Mouse (Mus musculus) ovary, postnatal 10 days (tissue): ENCODE results near the gene Sart3.

Source experiments
- DNase-seq: peaks from one replicate; pipeline ENCODE4 v3.0.0; 2022; ENCODE audit warnings: low spot score

The Sart3 gene

DNA sequence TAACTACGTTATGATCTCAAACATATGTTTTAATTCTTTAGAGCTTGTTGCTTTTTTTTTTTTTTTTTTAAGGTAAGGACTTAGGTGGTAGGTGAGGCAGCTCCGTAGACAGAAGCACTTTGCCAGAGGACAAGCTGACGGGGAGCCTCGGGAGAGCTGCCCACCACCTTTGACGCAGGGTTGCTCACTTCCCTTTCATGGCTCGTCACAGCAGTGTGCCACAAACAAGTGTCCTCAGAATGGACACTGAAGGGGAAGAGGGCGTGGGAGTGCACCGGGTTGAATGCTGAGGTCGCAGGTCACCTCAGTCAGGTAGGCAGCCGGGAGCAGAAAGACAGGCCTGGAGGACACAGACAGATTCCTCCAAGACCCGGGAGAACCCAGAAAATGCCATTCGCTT, 46.9 kb downstream of the Sart3 start:
- DNase-seq: no peak

DNA sequence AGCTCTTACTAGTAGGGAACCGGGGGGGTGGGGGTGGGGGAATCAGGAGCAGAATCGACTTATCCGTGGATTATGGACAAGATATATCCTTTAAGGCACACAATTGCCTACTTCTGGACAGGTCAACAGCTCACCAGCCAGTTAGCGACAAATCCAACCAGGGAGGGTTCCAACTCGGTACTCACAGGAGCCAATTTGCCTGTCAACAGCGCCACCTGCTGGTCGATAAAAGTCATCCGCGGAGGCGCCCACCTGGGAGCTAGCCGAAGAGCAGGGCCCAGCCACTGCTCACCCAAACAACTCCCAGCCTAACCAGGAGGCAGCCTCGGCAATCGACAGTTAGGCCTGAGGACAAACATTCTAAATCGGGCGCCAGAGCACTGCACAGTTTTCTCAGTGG, 47.9 kb downstream of the Sart3 start, which contains the start of gene 1700069L16Rik:
Gene 1700069L16Rik, minus strand, starts transcription at position 327 of the 400 bp plus-strand sequence.
- peak; percentile 74 for DNase-seq

DNA sequence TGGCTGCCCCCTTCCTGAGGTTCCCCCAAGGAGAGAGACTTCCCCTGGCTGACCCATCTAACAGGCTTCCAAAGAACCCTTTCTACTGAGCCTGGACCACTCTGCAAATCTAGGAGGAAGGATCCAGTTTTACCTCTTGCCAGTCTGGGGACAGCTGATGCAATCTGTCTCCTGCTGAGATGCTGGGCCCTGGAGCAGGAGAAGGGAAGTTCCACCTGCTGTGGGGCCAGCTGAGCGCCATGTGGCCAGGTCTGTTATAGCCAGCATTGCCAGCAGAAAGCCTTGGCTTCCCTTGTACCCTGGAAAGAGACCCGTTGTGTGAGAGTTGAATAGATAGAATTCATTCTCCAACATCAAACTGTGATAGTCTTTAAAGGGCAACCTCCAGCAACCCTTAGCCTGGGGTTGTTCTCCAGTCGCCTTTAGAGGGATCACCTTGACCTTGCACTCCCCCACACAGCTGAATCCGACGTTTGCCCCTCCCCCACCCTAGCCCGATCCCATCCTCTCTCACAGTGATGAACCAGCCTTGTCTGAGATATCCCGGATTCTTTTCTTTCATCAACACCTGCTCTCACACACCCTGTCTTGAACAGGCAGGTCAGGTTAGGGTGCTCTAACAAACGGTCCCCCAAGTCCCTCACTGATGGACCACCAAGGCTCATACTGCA, 48.6 kb downstream of the Sart3 start:
- no peak for DNase-seq

DNA sequence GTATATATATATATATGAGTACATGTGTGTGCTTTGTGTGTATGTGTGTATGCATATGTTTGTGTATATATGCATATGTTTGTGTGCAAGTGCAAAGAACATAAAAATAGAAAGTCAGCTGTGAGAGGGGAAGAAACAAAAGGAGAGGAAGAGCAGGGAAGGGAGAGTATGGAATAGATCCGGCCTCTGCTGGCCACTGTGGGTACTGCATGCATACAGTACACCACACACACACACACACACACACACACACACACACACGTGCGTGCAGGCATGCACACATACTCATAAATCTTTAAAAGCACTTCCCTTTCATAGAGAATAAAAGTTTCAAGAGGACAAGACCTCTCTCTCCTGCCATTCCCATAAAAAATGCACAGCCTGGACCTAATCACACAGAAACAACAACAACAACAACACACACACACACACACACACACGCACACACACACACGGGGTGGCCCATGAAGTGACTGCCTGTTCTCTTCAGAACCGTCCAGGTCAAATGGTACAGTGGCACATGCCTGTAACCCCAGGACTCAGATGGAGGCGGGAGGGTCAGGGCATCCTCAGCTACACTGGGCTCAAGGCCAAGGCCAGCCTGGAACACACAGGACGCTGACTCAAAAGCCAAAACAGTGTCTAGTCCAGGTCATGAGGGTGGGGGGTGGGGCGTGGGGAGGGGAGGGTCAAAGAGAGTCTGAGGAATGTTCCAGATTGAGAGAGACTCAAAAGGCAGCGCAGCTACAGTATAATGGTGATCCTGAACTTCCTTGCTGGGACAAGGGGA, 49.9 kb downstream of the Sart3 start:
- no peak for DNase-seq

DNA sequence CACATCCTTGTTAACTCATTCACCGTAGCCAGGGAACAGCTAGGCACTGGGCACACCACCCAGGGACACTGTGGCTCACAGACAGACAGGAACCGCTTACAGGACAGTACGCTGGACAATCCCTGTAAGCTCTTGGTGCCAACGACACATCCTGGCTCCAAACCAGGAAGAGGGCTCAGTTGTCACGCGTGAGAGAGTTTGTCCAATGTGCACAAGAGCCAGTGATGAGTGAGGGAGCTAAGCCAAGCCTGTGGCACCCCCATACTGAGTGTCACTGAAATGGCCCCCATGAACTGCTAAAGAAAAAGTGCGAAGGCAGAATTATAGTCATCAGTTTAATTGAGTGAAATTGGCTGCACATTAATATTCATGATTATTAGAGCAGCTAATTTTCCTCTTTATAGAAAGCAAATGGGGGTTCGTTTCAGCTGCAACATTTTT, 53.1 kb downstream of the Sart3 start:
- no peak for DNase-seq

DNA sequence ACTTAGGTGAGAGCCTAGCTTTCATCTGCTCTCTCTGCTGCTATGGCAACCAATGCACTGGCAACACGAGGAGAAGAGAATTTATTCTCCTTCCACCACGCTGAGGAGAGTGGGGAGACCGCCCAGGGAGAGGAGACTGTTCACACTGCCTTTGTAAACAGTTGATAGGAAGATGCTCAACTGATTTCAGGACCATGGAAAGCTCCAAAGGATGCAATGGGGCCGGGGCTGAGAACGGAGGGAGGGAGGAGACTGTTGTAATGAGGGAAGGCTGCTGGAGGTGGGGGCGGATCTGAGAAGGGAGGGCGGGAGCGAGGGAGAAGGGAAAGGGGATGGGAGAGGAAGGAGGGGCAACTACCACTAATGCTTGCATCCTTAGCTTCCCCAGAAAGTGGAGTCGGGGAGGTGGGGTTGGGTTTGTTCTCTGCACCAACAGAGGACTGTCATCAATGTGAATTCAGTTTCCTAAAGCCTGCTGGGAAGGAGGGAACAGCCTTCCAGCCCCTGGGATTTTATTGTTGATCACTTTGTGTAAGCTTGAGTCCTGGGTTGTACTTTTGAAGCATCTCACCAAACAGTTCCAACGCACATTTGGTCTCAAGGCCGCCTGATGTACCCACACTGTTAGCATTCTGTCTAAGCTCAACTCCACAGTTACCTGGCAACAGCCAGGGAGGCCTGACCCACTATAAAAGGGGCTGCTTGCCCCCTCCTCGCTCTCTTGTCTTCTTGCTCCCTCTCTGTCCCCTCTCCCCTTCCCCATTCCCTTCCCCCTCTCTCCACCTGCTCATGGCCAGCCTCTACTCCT, 55.5 kb downstream of the Sart3 start:
- no peak for DNase-seq

DNA sequence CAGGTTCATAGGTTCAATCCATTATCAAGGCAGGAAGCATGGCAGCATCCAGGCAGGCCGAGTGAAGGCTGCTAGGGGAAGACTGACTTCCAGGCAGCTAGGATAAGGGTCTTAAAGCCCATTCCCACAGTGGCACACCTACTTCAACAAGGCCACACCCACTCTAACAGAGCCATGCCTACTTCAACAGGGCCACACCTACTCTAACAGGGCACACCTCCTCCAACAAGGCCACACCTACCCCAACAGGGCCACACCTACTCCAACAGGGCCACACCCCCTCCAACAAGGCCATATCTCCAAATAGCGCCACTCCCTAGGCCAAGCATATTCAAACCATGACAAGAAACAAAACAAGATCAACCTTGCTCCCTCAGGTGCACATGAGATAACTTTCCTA, 59.4 kb downstream of the Sart3 start:
- DNase-seq: no peak

DNA sequence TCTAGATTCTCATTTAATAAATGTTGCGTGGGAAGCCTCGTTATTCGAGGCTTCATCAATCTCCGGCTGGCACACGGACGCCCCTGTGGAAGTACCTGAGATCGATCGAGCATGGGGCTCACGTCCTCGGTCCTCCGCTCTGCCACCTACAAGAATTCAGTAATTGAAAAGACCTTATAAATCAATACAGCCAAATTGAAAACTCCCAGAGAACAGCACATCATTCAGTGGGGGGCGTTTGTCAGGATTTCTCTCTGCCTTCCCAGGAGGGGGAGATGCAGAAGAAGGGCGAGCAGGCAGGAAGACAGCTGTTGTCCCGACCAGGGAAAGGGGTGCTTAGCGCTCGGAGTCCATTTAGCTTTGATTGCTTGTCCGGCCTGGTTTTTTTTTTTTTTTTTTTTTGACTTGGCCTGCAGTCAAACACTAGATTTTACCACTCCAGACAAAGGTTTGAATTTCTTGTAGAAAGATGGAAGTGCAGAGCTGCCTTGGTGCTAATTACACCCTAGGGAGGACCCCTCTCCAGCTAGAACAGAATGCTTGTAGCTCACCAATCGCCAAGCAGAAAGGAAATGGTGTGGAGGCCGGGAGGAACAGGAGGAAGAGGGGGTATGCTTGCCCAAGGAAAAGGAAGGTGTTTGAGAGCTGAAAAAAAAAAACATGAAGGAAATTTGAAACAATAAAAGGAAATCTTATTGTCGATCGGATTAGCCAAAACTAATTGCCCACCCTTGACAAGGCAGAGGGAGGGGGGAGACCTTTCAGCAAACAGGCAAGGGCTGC, 68.3 kb downstream of the Sart3 start:
- DNase-seq: no peak

DNA sequence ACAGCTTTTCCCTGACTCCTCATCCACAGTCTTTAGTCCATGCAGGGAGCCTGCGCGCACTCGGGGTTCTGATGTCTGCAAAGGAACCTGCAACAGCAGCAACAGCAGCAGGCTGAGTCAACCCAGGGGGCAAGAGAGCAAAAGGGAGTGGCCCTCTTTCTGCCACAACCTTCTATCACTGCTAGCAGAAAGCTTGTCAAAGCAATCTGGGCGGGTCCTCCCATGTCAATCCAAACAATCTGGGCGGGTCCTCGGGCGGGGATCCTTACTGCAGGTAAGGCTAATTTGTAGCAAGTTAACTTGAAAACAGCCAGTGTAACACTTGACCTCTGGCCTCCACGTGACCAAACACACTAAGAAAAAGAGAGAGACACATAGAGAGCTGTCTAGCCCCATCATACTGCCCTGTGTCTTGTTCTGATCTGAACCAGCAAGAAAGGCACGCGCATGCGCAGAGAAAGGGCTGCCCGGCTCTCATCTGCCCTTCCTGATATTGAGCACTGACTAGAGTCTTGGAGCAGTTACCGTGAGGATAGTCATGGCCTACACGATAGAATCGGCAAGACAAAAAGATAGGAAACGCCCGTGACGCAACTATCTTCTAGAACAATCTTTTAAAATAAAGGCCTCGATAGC, 71.8 kb downstream of the Sart3 start:
- DNase-seq: no peak

DNA sequence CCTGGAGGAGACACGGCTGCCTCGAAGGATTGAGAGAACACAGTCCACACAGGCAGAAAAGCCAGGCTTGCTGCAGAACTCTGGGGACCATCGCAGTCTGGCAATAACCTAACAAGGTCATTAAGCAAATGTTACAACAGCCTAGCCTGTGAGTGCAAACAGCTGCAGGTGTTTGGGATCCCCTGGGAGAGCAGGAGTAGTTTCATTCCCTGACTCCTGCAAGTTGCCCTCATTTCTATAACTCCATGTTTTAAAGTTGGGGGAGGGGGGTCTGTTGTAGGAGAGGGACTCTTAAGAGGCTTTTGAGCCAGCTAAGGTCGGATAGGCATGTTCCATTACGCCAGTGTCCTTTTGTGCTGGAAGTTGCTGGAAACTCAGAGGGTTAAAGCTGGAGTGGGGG, 77.9 kb downstream of the Sart3 start:
- no peak for DNase-seq

DNA sequence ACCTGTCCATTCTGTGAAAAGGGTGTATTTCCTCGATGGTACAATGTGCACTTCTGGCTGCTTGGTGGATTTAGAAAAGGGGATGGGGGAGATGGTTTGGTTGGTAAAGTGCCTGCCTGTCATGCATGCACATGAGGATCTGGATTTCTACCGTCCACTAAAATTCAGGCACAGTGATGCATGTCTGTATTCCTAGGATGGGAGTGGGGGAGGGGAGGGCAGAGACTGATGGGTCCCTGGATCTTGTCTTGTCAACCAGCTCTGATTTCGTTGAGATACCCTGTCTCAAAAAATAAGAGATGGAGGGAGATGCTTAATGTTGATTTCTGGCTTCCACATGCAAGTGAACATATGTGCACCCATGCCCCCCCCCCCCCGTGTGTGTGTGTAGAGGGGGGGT, 78.3 kb downstream of the Sart3 start:
- DNase-seq: no peak

DNA sequence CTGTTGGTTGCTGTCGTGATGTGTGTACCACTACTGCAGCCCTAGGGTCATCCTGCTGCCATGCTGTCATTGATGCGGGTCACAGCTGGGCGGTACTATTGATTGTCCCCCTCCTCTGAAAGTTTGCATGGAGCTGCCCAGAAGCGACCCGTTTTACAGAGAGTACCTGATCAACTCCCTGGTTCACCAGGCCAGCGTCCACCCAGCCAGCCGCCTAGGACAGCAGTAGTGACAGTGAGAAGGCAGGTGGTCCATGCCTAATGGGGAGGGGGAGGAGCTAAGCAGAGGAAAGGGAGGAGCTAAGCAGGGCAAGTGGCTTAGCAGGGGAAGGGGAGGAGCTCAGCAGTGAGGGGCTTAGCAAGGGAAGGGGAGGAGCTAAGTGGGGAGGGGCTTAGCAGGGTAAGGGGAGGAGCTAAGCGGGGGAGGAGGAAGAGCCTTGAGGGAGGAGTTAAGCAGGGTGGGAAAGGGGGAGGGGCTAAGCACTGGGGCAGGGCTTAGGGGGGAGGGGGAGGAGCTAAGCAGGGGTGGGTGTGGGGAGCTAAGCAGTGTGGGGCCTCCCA, 79.0 kb downstream of the Sart3 start:
- no peak for DNase-seq
